Mouse (Mus musculus) c-Kit-positive CD71-positive TER-119-positive erythroid progenitor cells, embryonic 14.5 days (primary cell): ENCODE measurements around the gene Cobll1.
"Not testable (repeated sequence)": the region's sequence is repeated elsewhere in the genome, so short reads cannot be mapped to it uniquely, and the experiment has no call there.

Source experiments
- DNase-seq: peaks from one replicate; pipeline ENCODE4 v3.0.0-alpha.2; 2013; ENCODE audit warnings: low spot score

The Cobll1 gene

DNA sequence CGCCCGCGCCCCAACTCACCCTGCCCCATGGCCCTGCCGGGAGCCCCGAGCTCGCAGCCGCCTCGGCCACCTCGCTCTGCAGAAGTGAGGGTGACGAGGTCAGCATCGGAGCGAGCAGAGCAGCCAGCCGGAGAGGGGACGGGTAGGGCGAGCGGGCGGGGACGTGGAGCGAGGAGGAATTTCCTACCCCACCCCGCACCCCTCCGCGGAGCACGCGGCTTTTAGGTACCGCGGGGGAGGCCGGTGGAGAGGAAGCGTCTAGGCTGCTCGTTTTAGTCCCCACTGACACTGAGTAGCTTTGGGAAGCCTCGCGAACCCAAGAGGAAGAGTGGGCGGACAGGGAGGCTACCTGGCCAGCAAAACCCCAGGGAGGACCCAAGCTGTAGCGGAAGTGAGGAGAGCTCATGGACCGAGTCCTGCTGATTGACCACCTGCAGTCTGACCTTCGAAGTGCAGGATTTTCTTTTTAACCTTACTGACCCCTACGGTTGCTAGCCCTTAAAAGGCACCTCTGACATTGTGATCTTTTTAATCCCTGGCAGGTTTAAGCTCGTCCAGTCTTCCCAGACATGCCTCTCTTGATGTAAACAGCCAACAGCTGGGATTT lies at the start of gene Cobll1:
Gene Cobll1, minus strand, starts transcription at position 440 of the 607 bp plus-strand sequence.
- no peak for DNase-seq

DNA sequence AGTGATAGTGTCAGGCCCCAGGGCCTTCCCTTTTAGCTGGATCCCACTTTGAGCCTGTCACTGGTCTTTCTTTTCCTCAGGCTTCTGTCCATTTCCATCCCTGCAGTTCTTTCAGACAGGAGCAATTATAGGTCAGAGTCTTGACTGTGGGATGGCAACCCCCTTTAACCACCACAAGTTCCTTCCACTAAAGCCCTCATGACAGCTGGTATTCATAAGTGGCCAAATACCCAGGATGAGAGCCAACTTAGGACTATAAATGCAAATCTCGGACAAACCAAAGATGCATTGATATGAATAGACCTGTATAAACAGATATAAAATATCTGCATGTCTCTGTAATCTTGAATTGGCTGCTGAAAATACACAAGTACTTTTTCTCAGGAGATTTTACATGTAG lies 49.5 kb upstream of the Cobll1 start:
- DNase-seq = no peak

DNA sequence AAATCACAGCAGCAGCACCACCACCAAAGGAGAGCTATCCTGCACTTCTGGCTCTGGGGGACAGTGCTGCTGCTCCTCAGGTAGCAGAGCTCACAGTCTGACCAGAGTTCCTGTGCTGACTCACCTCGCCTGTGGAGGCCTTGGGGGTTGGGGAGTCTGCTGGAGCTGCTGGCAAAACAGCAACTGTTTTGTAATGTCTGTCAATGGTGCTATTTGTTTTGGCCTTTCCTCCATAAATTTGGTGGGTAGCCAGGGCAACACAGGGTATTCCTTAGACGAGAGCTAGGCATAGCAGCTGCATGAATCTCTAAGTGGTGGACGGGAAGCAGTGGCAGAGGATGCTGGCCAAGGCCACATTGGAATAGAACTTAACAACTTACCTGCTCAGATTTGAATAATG lies 46.2 kb upstream of the Cobll1 start:
- DNase-seq = no peak

DNA sequence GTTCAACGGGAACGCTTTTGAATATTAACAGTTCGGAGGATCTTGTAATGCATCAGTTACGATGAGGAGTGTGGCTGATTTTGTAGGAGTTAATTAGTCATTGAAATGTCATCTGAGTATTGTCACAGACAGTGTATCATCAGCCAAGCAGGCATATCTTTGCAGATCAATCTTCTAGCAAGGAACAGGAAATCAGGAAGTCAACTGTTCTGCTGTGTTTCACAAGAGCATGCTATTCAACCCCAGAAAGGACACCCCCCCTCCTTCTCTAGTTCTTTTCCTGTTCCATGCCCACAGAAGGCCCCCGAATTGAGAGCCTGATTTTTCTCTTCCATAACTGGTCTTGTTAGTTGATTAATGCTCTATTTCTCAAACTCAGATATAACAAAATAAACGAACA lies 43.8 kb upstream of the Cobll1 start:
- no peak for DNase-seq

DNA sequence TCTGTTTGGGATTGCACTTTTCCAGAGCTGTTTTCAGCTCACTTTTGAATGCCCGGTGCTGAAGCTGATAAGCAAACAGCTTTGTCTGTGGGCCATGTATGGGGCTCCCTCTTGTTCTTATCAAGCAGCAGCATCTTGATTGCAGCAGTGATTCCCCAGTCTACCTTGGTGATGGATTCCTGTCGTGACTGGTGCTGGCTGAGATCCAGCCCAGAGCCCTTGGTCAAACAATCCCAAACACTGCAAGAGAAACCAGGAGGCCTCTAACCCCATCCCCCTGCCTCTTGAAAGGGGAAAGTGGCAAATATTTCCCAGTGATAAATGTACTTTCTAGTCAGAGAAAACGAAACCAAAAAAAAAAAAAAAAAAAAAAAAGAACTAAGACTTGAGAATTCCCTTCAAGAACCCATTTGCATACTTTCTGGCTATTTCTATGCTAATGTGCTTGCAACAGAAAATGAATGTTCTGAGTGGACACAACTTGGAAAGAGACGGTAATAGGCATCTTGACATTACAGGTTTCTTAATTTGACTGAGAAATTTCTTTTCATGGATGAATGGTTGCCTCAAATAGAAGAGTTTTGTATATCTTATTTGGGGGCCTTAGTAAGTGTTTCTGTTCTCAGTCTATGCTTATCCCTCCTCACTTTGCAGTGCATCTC lies 40.0 kb upstream of the Cobll1 start:
- no peak for DNase-seq

DNA sequence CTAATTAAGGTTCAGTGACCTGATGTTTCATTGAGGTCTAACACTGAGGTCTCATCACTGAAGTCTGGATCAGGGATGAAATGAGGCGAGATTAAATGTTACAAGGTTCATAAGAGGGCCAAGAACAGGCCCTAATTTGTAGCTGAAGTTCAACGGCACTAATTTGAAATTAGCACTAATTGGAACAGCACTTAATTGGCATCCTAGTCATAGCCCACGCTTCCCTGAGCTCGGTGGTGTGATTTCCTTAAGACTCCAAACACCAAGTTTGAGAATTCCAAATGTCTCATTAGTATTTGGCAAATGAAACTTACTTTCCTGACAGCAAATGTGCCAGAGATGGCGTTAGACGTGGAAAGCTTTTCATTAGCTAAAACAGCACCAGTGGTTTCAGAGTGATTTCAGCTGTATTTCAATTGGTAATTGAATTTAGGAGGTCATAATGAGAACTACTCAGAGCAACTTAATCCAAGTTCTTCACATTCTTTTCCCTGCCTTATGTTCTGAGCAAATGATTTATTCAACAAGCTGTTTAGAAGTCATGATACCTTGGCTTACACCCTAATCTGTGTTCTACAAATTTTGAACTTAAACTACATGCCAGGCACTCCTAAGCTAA lies 36.3 kb upstream of the Cobll1 start:
- no peak for DNase-seq

DNA sequence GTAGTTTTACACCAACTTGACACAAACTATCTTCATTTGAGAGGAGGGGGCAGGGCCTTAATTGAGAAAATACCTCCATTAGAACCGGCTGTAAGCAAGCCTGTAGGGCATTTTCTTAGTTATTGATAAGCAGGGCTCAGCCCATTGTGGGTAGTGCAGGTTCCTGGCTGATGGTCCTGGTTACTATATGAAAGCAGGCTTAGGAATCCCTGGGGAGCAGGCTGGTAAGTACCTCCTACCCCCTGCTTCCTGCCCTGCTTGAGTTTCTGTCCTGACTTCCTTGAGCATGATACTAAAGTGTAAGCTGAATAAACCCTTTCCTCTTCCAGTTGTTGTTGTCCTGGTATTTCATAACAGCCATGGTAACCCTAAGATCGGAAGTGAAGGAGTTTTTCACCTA lies 34.7 kb upstream of the Cobll1 start:
- no peak for DNase-seq

DNA sequence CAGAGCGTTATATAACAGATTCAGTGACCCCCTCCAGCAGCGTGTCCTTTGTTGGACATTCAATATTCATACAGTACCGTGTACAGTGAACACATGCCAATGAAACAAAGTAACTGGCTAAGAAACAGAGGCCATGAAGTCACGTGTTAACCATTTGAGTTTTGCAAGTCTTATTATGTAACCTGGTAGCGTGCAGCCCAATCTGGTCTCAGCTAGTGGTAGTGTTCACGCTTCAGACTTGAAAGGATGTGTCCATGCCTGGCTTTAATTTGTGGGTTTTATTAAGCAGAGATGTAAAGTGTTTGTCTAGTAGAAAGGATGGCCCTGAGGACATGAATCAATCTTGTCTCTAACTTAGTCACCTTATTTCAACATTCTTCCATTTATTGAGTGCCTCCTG lies 29.5 kb upstream of the Cobll1 start:
- DNase-seq = no peak

DNA sequence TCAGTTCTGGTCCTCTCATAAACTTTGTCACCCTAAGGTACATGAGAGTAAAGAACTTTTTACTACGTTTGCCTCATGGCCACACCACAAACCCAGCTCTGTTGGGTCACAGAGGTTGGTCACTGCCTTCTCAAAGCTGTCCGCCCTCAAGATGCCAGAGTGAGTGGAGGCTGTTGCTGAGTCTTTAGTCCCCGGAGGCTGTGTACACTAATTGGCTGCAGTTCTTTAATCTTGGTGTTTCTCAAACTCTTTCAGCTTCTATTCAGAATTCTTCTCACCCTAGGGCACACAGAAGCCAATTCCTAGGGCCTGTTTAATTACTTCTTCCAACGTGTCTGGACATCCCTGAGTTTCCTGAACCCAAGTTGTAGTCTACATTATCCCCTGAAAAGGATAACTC lies 28.6 kb upstream of the Cobll1 start:
- no peak for DNase-seq

DNA sequence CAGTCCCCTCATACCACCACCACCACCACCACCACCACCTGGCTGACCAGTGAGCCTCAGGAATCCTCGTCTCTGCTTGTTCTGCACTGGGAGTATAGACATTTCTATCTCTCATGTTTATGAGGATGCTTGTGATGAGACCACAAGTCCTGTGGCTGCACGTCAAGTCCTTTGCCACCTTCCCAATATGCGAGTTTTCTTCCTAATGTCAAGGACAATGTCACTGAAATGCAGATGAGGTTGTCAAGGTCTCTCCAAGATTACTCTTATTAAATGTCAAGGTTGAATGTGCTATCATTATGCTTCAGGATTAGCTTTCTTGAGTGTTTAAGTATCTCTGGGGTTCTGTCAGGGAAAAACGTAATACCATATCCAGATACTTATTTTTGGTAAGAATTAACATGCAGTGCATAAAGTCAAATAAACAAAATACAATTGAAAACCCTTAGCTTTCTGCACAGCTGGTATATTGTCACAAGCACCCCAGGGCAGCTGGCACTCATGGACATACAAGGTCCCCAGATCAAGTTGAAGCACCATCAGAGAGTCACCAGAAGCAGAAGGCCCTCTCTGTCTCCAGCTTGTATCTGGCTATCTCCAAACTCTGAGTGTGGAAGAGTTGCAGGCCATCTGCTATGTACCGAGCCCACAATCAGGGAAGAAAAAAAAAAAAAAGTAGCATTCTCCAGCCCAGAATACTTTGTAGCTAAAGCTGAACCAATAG lies 27.5 kb upstream of the Cobll1 start:
- no peak for DNase-seq

DNA sequence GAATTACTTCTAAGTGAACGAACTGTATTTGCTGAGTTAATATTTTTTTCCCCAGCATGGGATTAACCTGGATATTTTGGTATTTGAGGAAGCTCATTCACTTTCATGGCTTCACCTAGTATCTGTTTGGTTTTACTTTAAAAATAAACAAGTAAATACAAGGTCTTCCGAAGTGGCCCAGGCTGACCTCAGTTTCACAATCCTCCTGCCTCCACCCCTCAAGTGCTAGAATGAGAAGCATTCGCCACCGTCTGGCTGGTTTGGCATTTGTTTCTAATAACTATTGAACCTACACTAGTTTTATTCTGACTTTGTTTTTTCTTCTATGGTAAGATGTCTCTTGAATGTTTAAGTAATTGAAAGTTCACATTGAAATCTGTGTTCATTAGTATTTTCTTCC lies 23.0 kb upstream of the Cobll1 start:
- no peak for DNase-seq

DNA sequence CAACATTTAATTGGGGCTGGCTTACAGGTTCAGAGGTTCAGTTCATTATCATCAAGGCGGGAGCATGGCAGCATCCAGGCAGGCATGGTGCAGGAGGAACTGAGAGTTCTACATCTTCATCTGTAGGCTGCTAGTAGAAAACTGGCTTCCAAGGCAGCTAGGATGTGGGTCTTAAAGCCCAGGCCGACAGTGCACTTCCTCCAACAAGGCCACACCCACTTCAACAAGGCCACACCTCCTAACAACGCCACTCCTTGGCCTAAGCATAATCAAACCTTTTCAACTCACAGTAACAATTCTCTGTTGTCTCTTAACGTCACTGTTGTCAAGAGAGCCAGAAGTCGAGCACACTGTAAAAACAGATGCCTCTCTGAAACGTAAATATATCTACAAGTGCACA lies 21.6 kb upstream of the Cobll1 start:
- not testable (repeated sequence) for DNase-seq

DNA sequence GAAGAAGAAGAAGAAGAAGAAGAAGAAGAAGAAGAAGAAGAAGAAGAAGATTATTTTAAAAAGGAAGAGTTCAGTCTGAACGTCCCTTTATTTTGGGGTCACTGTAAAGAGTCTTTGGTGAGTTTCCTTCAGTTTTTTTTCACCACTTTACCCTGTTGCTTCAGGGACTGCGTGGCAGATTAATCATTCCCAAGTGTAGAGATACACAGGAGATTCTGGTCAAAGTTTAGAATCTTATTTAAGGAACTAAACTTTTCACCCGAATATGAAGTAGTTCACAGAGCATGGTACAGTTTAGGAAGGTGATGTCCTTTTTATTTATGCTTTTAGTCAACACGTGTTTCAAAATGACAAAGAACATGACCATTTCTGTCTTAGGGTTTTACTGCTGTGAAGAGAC lies 21.2 kb upstream of the Cobll1 start:
- no peak for DNase-seq

DNA sequence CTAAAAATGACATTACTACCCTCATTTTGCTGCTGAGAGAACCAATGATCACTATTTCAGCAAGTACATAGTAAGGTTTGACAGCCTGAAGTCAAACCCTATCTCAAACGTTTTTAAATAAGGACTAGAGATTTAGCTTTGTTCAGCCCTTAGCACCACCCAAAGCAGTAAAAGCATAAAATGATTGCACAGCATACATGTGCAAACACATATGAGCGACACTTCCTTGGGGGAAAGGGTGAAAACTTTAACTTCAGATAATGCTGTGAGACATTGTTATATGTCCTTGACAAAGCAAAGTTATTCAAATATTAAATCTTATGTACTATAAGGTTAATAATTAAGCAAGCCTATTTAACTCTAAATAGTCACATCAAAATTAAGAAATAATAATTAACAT lies 18.2 kb upstream of the Cobll1 start:
- no peak for DNase-seq

DNA sequence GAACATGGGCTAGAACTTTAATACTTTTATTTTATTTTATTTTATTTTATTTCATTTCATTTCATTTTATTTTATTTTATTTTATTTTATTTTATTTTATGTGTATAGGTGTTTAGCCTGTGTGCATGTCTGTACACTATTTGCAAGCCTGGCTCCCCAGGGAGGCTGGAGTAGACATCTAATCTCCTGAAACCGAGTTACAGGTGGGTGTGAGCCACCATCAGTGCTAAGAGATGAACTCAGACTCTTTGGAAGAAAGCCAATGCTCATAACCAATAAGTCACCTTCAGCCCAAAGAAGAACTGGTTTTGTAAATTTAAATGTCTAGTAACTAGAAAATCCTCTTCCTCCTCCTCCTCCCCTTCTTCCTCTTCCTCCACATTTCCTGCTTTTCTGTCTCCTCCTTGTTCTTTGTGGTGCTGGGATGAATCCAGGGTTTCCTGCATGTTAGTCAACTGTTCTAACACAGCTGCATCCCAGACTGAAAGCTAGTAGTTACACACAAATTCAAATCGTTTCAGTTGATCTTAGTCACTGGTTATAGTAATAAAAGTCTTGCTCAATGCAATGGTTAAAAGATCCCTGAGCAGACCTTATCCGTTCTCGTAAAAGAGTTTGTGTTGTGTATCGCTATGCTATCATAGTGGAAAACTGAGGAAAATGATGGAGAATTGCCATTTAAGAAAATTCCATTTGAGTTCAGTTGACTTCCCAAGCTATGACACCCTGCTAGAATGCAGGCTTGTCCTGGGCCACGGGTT lies 17.5 kb upstream of the Cobll1 start:
- no peak for DNase-seq

DNA sequence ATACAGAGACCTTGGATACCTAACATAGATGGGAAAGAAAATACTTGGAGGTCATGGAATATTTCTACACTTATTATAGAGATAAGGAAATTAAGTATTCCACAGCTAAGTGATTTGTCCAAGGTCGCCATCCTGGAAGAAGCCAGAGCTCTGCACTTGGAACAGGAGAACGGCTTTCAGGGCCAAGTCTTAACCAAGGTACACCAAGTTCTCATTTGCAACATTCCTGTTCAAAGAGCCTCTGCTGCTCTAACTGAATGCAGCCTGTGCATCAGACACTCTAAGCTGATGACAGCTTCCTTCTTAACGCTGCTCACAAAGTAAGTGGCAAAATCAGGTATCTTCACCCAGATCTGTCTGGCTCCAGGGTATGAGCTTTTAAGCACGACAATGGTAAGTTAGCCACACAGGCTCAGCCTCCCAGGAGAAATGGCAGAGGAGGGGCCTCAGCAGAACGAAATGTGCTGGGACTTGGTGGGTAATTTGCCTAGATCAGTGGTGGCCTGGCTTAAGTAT lies 11.4 kb upstream of the Cobll1 start:
- DNase-seq = no peak

DNA sequence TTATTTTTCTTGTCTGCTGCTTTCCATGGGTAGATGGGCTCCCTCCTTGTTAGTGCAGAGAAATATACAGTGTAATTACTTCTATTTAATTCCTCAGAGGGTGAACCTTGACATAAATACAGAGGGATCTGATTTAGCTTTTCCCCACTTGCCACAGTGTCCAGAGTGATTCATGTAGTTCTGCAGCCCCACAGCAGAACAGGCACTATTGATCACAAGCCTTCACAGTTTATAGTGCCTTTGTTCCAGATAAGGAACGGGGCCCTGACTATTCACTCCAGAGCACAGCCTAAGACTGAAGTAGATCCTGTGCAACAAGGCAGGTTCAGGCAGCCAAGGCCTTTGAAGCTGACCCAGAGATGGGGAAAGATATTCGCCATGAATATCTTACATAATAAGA lies 10.4 kb upstream of the Cobll1 start:
- DNase-seq = no peak

DNA sequence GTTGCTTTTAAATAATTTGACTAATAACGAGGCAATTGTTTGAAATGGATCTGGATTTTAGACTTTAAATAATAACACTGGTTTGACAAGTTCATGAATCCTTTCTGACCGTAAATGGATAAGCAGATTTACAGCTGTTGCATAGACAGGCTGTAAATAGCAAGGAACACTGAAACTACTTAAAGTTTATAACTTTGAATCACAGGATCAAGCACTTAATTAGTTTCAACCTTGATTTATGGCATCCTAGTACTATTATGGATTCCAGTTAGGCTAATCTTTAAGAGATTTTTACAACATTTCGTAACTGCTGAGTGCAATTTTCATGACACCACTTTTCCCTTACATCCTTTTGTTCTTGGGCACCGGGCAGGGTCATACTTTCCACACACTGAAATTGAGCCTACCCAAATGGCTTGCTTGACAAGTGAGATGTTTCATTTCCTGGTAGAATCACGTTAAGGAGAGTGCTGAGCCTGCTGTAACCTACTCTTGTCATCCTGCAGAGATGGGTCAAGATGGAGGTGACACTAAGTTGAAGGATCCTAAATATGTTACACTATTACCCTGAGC lies 1.1 kb upstream of the Cobll1 start:
- DNase-seq = no peak

DNA sequence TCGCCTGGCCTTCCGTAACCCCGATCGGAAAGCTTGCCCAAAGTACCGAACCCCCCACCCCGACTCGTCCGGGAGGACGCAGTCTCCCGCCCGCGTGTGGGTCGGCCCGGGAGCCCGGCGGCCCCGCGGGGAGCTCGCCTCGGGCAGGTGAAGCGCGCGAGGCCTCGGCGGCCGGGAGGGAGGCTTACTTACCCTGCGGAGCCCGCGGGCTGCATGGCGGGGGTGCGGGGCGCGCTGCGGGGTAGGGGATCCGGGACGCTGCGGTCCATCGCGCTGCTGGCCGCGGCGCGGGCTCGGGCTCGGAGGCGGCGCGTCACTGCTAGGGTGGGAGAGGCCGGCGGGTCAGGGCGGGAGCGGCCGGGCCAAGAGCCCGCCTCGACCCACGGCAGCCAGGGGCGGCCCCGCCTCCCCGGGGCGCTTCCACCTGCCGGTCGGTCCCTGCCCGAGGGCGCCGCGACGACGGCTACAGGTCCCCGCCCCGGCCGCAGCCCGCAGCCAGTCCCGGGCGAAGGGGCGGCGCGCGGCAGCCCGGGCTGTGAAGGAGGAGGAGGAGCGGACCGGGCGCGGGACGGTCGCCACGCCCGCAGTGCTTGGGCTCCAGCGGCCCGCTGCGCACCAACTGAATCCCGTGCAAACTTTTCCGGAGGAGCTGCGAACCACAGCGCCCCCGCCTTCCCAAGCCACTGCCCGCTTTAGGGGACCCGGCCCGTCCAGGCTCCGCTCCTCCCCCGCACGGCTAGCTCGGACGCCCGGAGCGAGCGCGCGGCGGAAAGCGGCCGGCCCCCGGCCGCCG lies 836 bp downstream of the Cobll1 start:
- DNase-seq = no peak

DNA sequence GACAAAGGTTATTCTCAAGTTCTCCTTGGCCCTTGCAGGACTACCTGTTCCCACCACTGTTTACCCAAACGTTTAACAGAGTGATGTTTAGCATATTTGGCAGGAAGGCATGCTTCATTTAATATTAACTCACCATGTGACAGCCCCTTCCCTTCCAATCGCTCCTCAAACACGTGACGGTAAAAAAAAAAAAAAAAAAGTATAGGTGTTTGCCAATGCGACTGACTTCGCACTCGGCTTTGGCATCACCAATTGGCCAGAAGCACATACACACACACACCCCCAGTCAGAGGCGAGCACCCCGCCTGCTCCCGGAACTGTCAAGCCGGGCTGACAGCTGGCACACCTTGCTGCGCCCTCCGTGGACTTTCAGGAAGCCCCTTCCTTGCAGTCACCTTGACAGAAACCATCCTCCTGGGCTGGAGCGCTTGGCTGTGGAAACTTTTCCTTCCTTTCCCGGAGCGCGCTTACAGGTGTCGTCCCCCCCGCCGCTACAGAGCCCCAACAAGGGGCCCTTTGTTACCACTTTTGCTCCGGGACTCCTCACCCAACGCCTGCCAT lies 1.5 kb downstream of the Cobll1 start:
- DNase-seq = no peak

DNA sequence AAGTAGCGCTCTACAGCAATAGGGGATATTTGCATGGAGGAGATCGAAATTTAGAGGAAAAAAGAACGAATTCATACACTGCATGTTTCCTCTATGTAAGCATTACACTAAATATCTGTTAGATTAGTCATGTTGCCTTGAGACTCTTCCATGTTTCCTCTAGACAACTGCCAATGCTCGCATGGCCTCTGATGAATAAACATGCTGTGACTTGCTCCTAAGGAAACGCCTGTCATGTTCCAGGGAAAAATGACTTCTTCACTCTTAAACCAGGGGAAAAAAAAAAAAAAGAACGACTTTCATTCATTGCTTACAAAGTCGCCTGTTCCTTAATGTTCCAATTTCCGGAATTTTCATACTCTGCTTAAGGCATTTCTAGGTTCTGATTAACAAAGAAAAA lies 2.1 kb downstream of the Cobll1 start:
- no peak for DNase-seq
